Mouse (Mus musculus): ENCODE measurements around the gene Eps8l1. TPM values are rescaled to one million over a fixed set of nuclear protein-coding genes. Genes with fewer than 3 reads are reported as not detected.
A peak's percentile ranks its signal among the peaks of the same experiment; 100 is the strongest.
"Not testable (repeated sequence)": the region's sequence is repeated elsewhere in the genome, so short reads cannot be mapped to it uniquely, and the experiment has no call there.

The Eps8l1 gene
- polyA plus RNA-seq, 1 experiment from 2014 or later, result 2.8 TPM

DNA sequence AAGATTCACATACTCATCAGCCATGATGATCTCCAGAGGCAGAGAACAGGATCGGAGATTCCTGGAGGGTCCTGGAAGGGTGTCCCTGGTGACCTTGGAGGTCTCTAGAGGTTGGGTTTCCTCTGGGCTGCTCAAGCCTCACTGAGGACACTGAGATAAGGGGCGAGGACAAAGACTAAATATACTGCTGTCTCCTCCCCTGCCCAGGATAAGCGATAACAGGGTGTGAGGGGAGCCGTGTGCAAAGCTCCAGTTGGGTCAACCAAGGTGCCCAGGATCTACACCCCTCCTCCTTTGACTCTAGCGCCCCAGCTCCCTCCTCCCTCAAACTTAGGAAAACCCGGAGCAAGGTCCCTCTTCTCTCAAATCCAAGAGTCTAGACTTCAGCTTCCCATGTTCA is 61.8 kb downstream of the Eps8l1 start:
- Histone ChIP-seq H3K27me3 (ENCODE audit: control insufficient read depth, insufficient read depth, low read length) (peaks cover 4% of the 10 kb centered on the region; the same call in 1 of the 2 replicates), H3K36me3 (ENCODE audit: control insufficient read depth, insufficient read depth, low read length) (no peaks in the 10 kb centered on the region), H3K9ac (ENCODE audit: low read depth, low read length) (peak overlapping the region; percentile 92), H3K27ac (ENCODE audit: low read depth, low read length) (peak overlapping the region; percentile 96), H3K9me3 (replicated peaks; ENCODE audit: control insufficient read depth, low read length) (no peaks in the 10 kb centered on the region), H3K4me2 (peak overlapping the region; percentile 74), H3K4me1 (ENCODE audit: control insufficient read depth, insufficient read depth, low read length) (peaks cover 26% of the 10 kb centered on the region), H3K4me3 (ENCODE audit: low read depth, low read length) (peak overlapping the region; percentile 60)
- WGBS (ENCODE audit: insufficient replicate concordance), result 39% methylated on average over 6 of the region's 6 CpGs
- peak; percentile 70 for ATAC-seq (replicated peaks; ENCODE audit: insufficient number of reproducible peaks, low FRiP score, low TSS enrichment)

DNA sequence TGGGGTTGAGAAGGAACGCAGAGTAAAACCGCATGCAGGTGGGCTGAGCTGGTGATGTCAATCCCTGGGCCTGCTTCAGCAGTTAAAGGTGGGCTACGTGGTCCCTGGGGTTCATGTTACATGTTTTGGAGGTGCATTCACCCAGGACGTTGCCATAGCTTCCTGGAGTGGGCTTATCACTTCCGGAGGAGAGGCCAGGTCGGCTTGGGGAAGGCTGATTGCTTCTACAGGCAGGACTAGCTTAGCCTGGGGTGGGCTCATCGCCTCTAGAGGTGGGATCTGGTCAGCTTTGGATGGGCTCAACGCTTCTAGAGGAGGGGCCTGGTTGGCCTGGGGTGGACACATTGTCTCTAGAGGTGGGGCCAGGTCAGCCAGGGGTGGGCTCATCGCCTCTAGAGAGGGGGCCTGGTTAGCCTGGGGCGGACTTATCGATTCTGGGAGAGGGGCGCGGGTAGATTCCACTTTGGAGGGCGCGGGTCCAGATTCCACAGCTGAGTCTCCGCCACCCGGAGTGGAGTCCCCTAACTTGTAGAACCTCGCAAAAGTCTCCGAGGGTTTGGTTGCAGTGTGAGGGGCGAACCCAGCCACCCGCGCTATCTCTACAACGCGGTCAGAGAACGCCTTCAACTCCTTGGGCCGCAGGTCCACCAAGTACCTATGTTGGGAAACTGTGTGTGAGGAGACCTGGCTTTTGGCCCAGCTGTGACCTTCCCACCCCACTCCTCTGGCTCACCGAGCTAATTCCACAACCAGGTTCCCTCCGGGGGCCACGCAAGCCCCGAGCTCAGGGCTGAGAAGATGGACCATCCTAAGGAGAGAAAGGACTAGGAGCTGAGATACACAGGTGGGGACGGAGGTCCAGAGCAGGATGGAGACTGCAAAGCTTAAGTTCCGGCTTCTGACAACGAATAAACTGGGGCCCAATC is 63.0 kb downstream of the Eps8l1 start:
- WGBS (ENCODE audit: insufficient replicate concordance), result 81% methylated on average over 33 of the region's 33 CpGs
- H3K9me3 ChIP-seq (replicated peaks; ENCODE audit: control insufficient read depth, low read length), result no peaks in the 10 kb centered on the region
- H3K27me3 ChIP-seq (ENCODE audit: control insufficient read depth, insufficient read depth, low read length), result peaks cover 12% of the 10 kb centered on the region; the same call in 1 of the 2 replicates
- no peak for ATAC-seq (replicated peaks; ENCODE audit: insufficient number of reproducible peaks, low FRiP score, low TSS enrichment)
- peak overlapping the region; percentile 96; the same call in 1 of the 2 replicates for H3K27ac ChIP-seq (ENCODE audit: low read depth, low read length)
- no peak overlapping the region for H3K4me3 ChIP-seq (ENCODE audit: low read depth, low read length)
- peak overlapping the region; percentile 74; the same call in 1 of the 2 replicates for H3K4me2 ChIP-seq
- peaks cover 23% of the 10 kb centered on the region for H3K4me1 ChIP-seq (ENCODE audit: control insufficient read depth, insufficient read depth, low read length)
- H3K9ac ChIP-seq (ENCODE audit: low read depth, low read length), result no peak overlapping the region
- no peaks in the 10 kb centered on the region for H3K36me3 ChIP-seq (ENCODE audit: control insufficient read depth, insufficient read depth, low read length)

DNA sequence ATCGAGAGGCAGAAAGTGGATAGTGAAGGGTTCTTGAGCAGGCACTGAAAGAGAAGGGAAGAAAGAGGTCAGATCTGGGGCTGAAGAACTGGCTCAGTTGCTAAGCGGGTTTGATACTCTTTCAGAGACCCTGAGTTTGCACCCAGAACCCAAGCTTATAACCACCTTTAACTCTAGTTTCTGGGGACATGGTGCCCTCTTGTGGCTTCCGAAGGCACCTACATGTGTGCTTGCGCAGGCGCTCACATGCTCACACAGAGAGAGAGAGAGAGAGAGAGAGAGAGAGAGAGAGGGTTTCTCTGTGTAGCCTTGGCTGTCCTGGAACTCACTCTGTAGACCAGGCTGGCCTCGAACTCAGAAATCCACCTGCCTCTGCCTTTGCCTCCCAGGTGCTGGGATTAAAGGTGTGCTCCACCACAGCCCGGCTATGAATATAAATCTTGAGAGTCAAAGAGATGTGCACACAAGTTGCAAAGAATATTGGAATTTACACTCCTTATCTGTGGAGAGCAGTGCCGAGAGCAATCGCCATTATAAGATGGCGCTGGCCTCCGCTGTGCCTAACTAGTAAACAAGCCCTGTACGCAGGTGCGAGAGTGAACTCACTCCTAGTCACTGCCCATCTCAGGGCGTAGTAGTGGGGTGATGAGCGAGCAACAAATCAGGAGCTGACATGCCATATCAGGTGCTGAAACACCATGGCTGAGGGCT is 63.9 kb downstream of the Eps8l1 start, which contains the start of gene Tnni3:
TSS of gene Tnni3 (minus strand) at position 18 of the 711 bp plus-strand sequence.
- not testable (repeated sequence) for H3K27ac ChIP-seq (ENCODE audit: low read depth, low read length); H3K9me3 ChIP-seq (replicated peaks; ENCODE audit: control insufficient read depth, low read length); H3K4me3 ChIP-seq (ENCODE audit: low read depth, low read length); H3K36me3 ChIP-seq (ENCODE audit: control insufficient read depth, insufficient read depth, low read length); ATAC-seq (replicated peaks; ENCODE audit: insufficient number of reproducible peaks, low FRiP score, low TSS enrichment); H3K9ac ChIP-seq (ENCODE audit: low read depth, low read length)
- Histone ChIP-seq H3K4me2 (peak within 1 kb of the TSS; percentile 74; the same call in 1 of the 2 replicates), H3K27me3 (ENCODE audit: control insufficient read depth, insufficient read depth, low read length) (peaks cover 16% of the 10 kb centered on the region), H3K4me1 (ENCODE audit: control insufficient read depth, insufficient read depth, low read length) (peaks cover 20% of the 10 kb centered on the region)
- 66% methylated on average over 15 of the region's 15 CpGs for WGBS (ENCODE audit: insufficient replicate concordance)

DNA sequence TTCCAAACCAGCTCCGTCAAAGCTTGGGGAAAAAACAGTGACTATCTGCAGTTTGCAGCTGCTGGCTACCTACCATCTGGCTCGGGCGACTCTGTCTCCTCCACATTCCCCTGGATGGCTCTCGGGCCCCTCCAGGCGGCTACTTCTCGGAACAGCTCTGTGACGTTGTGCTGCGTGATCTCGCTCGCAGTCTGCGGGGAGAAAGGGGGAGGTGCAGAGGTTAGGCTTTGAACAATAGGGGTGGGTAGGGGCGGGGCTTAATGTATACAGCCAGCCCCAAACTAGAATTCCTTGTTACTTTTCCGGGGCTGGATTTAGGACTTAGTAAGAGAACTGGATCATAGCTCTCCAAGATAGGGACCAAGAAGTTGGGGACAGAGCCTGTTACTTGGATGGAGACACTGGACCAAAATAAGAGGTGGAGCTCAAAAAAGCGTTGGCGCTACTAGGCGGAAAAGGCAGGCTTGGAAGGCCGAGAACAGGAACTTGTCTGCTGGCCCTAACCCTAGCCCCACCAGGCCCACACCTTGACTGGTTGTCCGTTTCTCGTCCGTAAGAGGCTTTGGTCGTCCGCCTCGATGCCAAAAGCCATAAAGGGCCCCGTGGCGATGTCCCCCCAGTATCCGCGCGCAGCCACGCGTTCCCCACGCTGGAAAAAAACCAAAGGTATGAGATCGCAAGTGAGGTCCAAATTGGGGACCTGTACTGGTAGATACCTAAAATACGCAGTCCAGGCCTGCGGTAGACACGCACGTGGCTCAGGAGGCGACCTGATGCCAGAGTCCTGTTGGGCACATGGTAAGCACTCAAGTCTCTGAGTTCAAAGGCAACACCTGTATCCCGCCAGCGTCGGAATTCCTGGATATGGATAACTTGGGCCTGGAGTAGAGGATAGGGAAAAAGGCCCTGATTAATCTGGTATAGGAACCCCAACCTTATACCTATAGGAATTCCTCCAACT is 66.1 kb downstream of the Eps8l1 start:
- no peaks in the 10 kb centered on the region for H3K36me3 ChIP-seq (ENCODE audit: control insufficient read depth, insufficient read depth, low read length)
- H3K4me2 ChIP-seq, result peak overlapping the region; percentile 71
- peak; percentile 75 for ATAC-seq (replicated peaks; ENCODE audit: insufficient number of reproducible peaks, low FRiP score, low TSS enrichment)
- peak overlapping the region; percentile 61; the same call in 1 of the 2 replicates for H3K9ac ChIP-seq (ENCODE audit: low read depth, low read length)
- H3K9me3 ChIP-seq (replicated peaks; ENCODE audit: control insufficient read depth, low read length), result no peaks in the 10 kb centered on the region
- 19% methylated on average over 40 of the region's 40 CpGs for WGBS (ENCODE audit: insufficient replicate concordance)
- peak overlapping the region; percentile 32 for H3K4me3 ChIP-seq (ENCODE audit: low read depth, low read length)
- H3K27ac ChIP-seq (ENCODE audit: low read depth, low read length), result no peak overlapping the region
- H3K4me1 ChIP-seq (ENCODE audit: control insufficient read depth, insufficient read depth, low read length), result peaks cover 10% of the 10 kb centered on the region
- H3K27me3 ChIP-seq (ENCODE audit: control insufficient read depth, insufficient read depth, low read length), result peaks cover 16% of the 10 kb centered on the region

DNA sequence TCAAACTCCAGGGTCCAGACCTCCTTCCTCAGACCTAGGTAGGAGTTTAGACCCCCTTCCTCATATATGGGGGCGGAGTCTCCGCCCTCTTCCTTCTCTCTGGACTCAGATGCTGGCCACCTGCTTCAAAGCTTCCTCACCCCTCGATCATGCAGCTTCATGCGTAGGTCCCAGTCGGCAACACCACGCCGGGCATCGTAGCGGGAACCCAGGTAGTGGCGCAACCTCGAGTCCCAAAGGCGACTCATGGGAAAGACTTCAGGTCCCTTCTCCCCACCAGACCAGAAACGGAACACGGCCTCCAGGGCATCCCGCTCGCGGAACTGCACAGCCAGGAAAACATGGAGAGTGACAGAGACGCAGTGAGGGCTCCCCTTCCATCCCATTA is 66.8 kb downstream of the Eps8l1 start:
- Histone ChIP-seq H3K9ac (ENCODE audit: low read depth, low read length) (no peak overlapping the region), H3K36me3 (ENCODE audit: control insufficient read depth, insufficient read depth, low read length) (no peaks in the 10 kb centered on the region), H3K4me1 (ENCODE audit: control insufficient read depth, insufficient read depth, low read length) (peaks cover 10% of the 10 kb centered on the region), H3K9me3 (replicated peaks; ENCODE audit: control insufficient read depth, low read length) (no peaks in the 10 kb centered on the region), H3K4me2 (peak overlapping the region; percentile 71), H3K4me3 (ENCODE audit: low read depth, low read length) (no peak overlapping the region), H3K27ac (ENCODE audit: low read depth, low read length) (no peak overlapping the region), H3K27me3 (ENCODE audit: control insufficient read depth, insufficient read depth, low read length) (peaks cover 16% of the 10 kb centered on the region)
- 42% methylated on average over 18 of the region's 18 CpGs for WGBS (ENCODE audit: insufficient replicate concordance)
- no peak for ATAC-seq (replicated peaks; ENCODE audit: insufficient number of reproducible peaks, low FRiP score, low TSS enrichment)

Small RNA genes lying within 50 kb of the gene (microRNA-seq; reads per million reads assigned to microRNA genes)
- gene Gm24605 (ENCODE audit: borderline number of aligned reads), result not detected

Other genes with a start within 250 kb of the Eps8l1 start
- not detected in 2 replicates for gene Lilra5, start 222.9 kb upstream of the Eps8l1 start, polyA plus RNA-seq (2014; fragmentation: Nextera tagmentation; extraction: Ambion mirVana)
- not detected in 2 replicates for gene Ncr1, start 123.0 kb upstream of the Eps8l1 start, polyA plus RNA-seq (2014; fragmentation: Nextera tagmentation; extraction: Ambion mirVana)
- 0.94 and 1.7 TPM in 2 replicates for gene Gp6, start 62.9 kb upstream of the Eps8l1 start, polyA plus RNA-seq (2014; fragmentation: Nextera tagmentation; extraction: Ambion mirVana)
- 28.0 and 31.0 TPM in 2 replicates for gene Rdh13, start 15.0 kb upstream of the Eps8l1 start, polyA plus RNA-seq (2014; fragmentation: Nextera tagmentation; extraction: Ambion mirVana)
- 32.9 and 33.4 TPM in 2 replicates for gene Ppp1r12c, start 41.0 kb downstream of the Eps8l1 start, polyA plus RNA-seq (2014; fragmentation: Nextera tagmentation; extraction: Ambion mirVana)
- 260 and 262 TPM in 2 replicates for gene Tnnt1, start 55.7 kb downstream of the Eps8l1 start, polyA plus RNA-seq (2014; fragmentation: Nextera tagmentation; extraction: Ambion mirVana)
- 1,570 and 1,662 TPM in 2 replicates for gene Tnni3, start 63.6 kb downstream of the Eps8l1 start, polyA plus RNA-seq (2014; fragmentation: Nextera tagmentation; extraction: Ambion mirVana)
- gene Dnaaf3, start 71.8 kb downstream of the Eps8l1 start, polyA plus RNA-seq (2014; fragmentation: Nextera tagmentation; extraction: Ambion mirVana), result 0.19 and 0.44 TPM in 2 replicates
- gene Syt5, start 86.9 kb downstream of the Eps8l1 start, polyA plus RNA-seq (2014; fragmentation: Nextera tagmentation; extraction: Ambion mirVana), result 0.77 and 1.3 TPM in 2 replicates
- gene Ptprh, start 143.4 kb downstream of the Eps8l1 start, polyA plus RNA-seq (2014; fragmentation: Nextera tagmentation; extraction: Ambion mirVana), result not detected in 2 replicates
- gene Tmem86b, start 170.7 kb downstream of the Eps8l1 start, polyA plus RNA-seq (2014; fragmentation: Nextera tagmentation; extraction: Ambion mirVana), result 3.8 and 4.6 TPM in 2 replicates
- gene Ppp6r1, start 198.3 kb downstream of the Eps8l1 start, polyA plus RNA-seq (2014; fragmentation: Nextera tagmentation; extraction: Ambion mirVana), result 3.2 and 7.0 TPM in 2 replicates
- gene Hspbp1, start 224.4 kb downstream of the Eps8l1 start, polyA plus RNA-seq (2014; fragmentation: Nextera tagmentation; extraction: Ambion mirVana), result 81.5 and 83.7 TPM in 2 replicates
- 1.7 TPM in 2 replicates for gene Brsk1, start 229.9 kb downstream of the Eps8l1 start, polyA plus RNA-seq (2014; fragmentation: Nextera tagmentation; extraction: Ambion mirVana)